Mouse (Mus musculus) forelimb bud, embryonic 11.5 days (tissue): ENCODE measurements around the gene Ip6k1.

ENCODE experiments used
- DNase-seq: peaks from one replicate; pipeline ENCODE4 v3.0.0-alpha.2; 2012; ENCODE audit warnings: low read depth, low spot score

Gene Ip6k1

GRCm38 (mm10) chr9:108001922-108002770 is at the start of gene Ip6k1:
TSS of gene Ip6k1 (plus strand) at chr9:108002501.
- peak; percentile 100 for DNase-seq

- DNase-seq, result no peak
Measured at GRCm38 (mm10) chr9:107955613-107956289, 46.5 kb upstream of the Ip6k1 start.

- no peak for DNase-seq
Measured at GRCm38 (mm10) chr9:107957141-107957540, 45.2 kb upstream of the Ip6k1 start.

- DNase-seq, result no peak
Measured at GRCm38 (mm10) chr9:107959896-107960295, 42.4 kb upstream of the Ip6k1 start.

- no peak for DNase-seq
Measured at GRCm38 (mm10) chr9:107960928-107961327, 41.4 kb upstream of the Ip6k1 start.

- no peak for DNase-seq
Measured at GRCm38 (mm10) chr9:107961351-107961762, 40.9 kb upstream of the Ip6k1 start.

GRCm38 (mm10) chr9:107961881-107962280 is 40.4 kb upstream of the Ip6k1 start:
- no peak for DNase-seq

DNA sequence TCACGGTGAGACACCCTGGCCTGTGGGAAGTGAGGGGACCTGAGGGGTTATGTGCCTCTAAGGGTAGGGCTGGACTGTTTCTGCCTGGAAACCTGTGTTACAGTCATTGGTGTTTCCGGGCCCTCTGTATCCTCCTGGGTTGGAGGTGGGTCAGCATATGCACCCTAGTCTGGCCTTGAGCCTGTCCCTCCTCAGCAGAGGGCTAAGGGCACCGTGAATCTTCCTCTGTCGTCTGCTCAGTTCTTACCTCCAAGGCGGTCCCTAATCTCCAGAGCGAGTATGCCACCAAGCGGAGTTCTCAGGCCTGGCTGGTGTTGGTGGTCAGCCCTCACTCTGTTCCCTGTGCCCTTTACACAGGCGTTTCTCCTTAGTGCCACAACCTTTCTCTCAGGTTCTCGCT is 39.4 kb upstream of the Ip6k1 start:
- DNase-seq, result no peak

DNA sequence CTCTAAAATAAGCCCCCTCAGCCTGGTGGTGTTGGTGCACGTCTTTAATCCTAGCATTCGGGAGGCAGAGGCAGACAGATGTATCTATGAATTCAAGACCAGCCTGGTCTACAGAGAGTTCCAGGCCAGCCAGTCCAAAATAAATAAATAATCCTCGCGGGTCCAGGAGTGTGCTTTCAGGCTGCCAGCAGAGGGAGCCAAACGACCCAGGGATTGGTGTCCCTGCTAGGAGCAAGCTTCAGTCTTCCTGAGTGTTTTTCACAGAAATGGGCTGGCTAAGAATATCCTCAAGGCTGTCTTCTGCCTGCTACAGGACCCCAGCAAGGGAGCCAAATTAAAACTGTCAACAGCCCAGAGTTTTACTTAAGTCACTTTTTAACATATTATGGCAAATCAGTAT is 38.6 kb upstream of the Ip6k1 start:
- peak; percentile 86 for DNase-seq

DNA sequence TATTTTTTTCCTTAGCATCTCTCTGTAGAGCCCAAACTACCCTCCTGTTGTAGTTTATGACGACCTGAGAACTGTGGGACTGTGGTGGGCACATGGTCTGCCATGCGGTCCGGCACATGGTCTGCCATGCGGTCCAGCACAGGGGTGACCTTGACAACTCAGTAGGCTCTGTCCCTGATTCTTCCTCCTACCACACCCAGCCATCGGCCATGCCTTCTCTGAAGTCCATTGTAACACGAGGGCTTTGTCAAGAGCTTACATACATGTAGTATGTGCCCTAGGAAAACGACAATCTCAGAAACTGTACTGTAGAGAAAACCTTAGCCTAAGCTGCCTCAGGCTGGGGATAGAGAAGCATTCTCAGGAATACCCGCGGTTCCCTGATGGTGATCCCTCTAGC is 37.6 kb upstream of the Ip6k1 start:
- DNase-seq, result no peak

DNA sequence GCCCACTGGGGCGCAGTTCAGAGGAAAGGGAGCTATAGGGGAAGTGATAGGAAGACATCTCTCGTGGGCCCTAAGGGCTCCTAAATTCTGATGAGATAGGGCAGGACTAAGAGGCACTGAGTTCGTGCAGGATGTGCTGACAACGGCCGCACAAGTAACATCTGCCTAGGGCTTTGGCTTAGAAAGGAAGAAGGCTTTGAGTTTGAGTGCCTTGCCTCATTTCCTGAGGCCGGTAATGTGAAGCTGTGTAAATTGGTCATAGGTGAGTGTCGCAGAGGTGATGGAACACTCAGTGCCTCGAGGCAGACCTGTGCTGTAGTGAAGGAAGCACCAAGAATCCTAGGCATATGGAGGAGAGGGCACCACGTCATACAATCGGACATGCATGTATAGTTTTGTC is 35.6 kb upstream of the Ip6k1 start:
- no peak for DNase-seq

GRCm38 (mm10) chr9:107967437-107967836 is 34.9 kb upstream of the Ip6k1 start:
- no peak for DNase-seq

- DNase-seq, result no peak
Measured at GRCm38 (mm10) chr9:107968531-107968930, 33.8 kb upstream of the Ip6k1 start.

- no peak for DNase-seq
Measured at GRCm38 (mm10) chr9:107970311-107970710, 32.0 kb upstream of the Ip6k1 start.

- no peak for DNase-seq
Measured at GRCm38 (mm10) chr9:107971690-107972541, 30.4 kb upstream of the Ip6k1 start.

DNA sequence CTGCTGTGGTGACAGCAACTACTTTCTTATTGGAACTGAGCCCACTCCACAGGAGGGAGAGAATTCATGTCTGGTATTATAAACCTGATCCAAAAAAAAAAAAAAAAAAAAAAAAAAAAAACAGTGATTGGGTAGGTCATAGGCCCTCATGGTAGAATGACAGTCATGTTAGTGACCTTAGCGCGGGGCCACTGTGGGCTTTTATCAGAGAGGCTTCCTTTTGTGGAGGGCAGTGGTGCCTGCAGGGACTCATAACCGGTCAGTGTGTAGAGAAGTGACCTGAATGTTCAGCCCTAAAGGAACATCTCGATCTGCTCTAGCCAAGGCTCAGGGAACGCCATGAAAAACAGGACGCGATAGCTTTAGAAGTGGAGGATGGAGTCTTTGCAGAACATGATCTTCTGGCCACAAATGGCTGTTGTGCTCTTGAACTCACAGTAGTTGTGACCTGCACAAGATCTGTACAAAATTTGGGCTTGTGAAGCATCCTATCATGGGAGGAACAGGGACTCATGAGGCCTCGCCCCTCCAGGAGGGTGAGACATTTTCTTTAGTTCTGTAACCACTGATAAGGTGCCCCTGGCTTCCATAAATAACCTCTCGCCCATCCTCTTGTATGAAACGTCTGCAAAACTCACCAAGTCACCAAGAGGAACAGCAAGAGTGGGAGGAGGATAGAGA is 27.7 kb upstream of the Ip6k1 start:
- no peak for DNase-seq

DNA sequence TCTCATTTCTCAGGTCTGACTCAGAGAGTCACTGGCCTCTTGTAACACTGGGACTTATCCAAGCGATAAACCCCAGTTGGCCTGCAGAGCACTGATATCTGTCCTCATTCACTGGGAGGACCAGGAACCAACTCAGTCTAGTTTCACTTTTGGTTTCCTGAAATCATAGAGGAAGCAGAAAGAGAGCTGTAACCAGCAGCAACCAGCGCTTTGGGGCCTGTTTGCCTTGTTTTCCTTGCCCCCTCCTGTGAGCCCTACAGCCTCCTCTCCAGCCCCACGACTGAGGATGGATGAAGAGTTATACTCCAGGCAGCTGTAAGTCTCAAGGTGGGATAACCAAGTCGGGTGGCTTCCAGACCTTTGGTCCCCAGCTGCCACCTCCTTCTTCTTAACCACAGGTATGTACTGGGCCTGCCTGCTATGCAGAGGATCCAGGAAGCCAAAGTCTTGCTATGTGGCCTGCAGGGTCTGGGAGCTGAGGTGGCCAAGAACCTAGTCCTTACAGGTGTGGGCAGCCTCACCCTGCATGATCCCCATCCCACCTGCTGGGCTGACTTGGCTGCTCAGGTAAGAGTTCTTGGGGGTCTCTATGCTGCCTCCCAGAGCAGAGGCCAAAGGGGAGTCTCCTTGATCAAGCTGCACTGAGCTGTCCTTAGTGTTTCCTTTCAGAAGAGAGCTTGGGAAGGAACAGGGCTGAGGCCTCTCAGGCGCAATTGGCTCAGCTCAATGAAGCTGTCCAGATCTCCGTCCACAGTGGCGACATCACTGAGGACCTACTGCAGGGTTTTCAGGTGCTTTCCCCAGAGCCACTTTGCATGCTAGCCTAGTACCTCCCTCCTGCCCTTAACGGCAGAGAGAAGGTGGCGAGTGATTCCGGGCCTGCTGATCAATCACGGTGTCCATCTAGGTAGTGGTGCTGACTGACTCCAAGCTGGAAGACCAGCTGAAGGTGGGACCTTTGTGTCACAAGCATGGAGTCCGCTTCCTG is 26.6 kb upstream of the Ip6k1 start, which contains the start of gene Uba7:
Gene Uba7 (plus strand): TSS at position 107 of the 988 bp plus-strand sequence.
- no peak for DNase-seq

DNA sequence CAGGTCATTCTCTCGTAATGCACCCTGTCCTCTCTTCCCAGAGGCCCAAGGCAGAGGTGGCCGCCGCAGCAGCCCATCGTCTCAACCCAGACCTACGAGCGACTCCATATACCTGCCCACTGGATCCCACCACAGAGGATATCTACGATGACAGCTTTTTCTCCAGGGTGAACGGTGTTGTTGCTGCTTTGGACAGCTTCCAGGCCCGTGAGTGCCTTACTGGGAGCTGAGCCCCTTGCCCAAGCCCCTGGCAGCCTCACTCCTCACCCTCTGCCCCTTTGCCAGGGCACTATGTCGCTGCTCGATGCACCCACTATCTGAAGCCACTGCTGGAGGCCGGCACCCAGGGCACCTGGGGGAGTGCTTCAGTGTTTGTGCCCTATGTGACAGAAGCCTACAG is 23.5 kb upstream of the Ip6k1 start:
- DNase-seq, result no peak

DNA sequence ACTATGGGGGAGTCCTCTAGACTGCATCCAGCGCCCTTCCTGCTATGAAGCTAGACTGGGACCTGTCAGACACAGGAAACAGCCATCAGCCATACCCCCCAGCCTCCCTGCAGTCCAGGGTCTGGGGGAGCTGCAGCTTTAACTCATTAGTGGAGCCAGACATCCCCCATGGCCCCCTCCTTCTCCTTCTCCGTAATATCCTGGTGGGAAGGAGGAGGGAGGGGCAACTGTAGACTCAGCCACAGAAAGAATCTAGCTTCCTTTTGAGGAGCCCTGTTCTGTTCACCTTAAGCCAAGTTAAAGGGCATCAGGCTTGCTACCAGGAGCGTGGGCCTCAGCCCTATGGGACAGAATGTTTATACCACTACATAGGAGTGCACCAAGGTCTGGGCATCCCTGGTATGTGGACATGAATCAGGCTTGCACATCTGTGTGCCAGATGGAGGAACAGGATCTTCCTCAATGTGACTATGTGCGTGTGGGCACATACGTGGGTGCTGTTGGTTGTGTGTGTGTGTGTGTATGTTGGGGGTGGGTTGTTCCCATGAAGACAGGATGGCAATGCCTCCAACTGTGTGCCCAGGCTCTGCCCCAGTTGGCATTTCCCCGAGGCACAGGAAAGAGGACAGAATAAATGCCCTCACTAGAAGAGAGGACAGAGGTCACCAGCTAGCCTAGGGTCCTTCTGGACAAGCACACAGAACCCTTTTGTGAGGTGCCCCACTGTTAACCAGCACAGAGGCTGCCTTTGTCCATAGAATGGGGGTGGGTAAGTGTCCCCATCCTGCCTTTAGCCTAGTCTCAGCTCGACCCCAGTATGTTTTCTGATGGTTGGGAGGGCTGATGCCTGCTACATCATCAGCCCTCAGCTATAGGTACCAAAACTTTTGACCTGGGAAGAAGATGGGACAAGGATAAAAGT is 20.4 kb upstream of the Ip6k1 start:
- peak; percentile 92 for DNase-seq
